Comparison of ENCODE assay signal across 8 mouse cellular contexts in the genomic region with DNA sequence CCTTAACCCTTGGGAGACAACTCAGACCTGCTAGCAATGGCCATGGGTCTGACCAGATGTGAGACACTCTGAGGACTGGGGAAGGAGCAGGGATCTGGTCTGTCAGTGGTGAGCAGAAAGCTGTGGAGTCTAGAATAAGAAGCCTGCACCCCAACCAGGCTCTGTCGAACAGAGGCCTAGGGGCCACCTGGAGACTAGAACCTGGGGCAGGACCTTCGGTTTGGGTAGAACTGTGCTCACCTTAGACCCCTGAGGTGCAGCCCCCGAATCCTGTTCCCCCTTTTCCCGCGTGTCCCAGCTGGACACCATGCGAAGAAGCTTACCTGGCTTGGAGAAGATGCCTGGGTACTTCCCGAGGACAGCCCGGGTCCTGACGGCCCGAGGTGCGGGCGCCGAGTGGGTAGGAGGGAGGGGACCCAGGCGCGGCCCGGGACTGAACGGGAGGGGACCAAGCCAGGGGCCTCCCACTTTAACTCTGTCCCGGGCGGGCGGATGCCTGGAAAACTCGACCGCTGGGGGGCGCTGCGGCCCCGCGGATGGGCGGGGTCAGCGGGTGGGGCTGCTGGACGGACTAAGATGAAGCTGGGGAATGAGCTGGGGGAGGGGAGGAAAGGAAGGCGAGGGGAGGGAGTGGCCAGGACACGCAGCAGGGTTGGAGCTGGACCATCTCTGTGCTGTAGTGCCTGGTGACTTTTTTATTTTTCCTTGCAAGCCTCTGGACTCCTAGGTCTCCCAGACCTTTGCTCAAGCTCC. TPM values are rescaled to one million over a fixed set of nuclear protein-coding genes. Genes with fewer than 3 reads are reported as not detected.
A peak's percentile ranks its signal among the peaks of the same experiment; 100 is the strongest.
DNase-seq lines count a peak whose midpoint lies in the region; ATAC-seq lines count a peak whose summit lies in the region.

A gene (minus strand): TSS at position 703 of the 753 bp plus-strand sequence.

- ATAC-seq in megakaryocyte-erythroid progenitor cell, adult 5-6 weeks (replicated peaks; ENCODE audit: low FRiP score, low TSS enrichment, poor library complexity, severe bottlenecking): peak; percentile 52
- no peak for ATAC-seq in erythroblast, adult 5-6 weeks (replicated peaks; ENCODE audit: low FRiP score, poor library complexity, severe bottlenecking)

- DNase-seq in WW6 (ENCODE audit: low read depth, low spot score): peak; percentile 56
- peak; percentile 74 to 90 for DNase-seq in cerebellum, postnatal 4 days (ENCODE audit: low spot score in 2 of 2)
- peak; percentile 99 for DNase-seq in gastrocnemius, postnatal 10 days
- peak; percentile 66 for DNase-seq in hindlimb bud, embryonic 11.5 days (ENCODE audit: extremely low spot score, low read depth, low spot score)
- DNase-seq in left cerebral cortex, adult 8-10 months (ENCODE audit: low spot score in 2 of 2): peak; percentile 65
- DNase-seq in skeletal muscle tissue, adult 2 months (ENCODE audit: low read depth, low spot score): peak; percentile 90

RNA-seq across cellular contexts. Expression of the gene that starts here (rescaled TPM):
- 100 to 1,000 TPM; 352 to 417 TPM for total RNA-seq in gastrocnemius, postnatal 10 days (2021)
- 10 to 100 TPM; 11.0 to 13.7 (median 11.7) TPM for total RNA-seq in left cerebral cortex, adult 8-10 months (2022)
- 0.70 TPM in 1 of 2 replicates, not detected in the other for total RNA-seq in megakaryocyte-erythroid progenitor cell, adult 5-6 weeks (2014; fragmentation: Nextera tagmentation)
- total RNA-seq in megakaryocyte-erythroid progenitor cell, adult 5-6 weeks (2017): not detected in 2 replicates
- total RNA-seq in erythroblast, adult 5-6 weeks (2015; ENCODE audit: low replicate concordance): 0.84 TPM in 1 of 2 replicates, not detected in the other
- 0.14 TPM in 1 of 2 replicates, not detected in the other for total RNA-seq in erythroblast, adult 5-6 weeks (2017; ENCODE audit: low replicate concordance)

Comparison
In these comparisons a context has a peak if more than half of its experiments do, and no peak if none do; other contexts are left out.
1. RNA of the gene that starts here (total RNA-seq): 352 to 417 TPM in gastrocnemius, postnatal 10 days; 11.0 to 13.7 TPM in left cerebral cortex, adult 8-10 months, 0.70 TPM in megakaryocyte-erythroid progenitor cell, adult 5-6 weeks and 0.14 to 0.84 TPM in erythroblast, adult 5-6 weeks; every median in the first group is over 10 times any median in the second.
2. Peak in ATAC-seq in megakaryocyte-erythroid progenitor cell, adult 5-6 weeks; RNA of the gene not detected or under 1 TPM.
3. Peak in every context shown above with its lines, with median percentiles within 50 percentile points of each other: DNase-seq.